Mouse (Mus musculus): ENCODE results near the gene Ncf2. TPM values are rescaled to one million over a fixed set of nuclear protein-coding genes. Genes with fewer than 3 reads are reported as not detected.

The Ncf2 gene
- total RNA-seq, 1 experiment from 2014 or later = 637 TPM

Other genes with a start within 250 kb of the Ncf2 start
- gene Apobec4, start 49.6 kb upstream of the Ncf2 start, total RNA-seq (2017) = not detected in 2 replicates
- 12.4 and 12.6 TPM in 2 replicates for gene Rgl1, start 33.8 kb upstream of the Ncf2 start, total RNA-seq (2017)
- gene Arpc5, start 33.7 kb upstream of the Ncf2 start, total RNA-seq (2017) = 356 and 382 TPM in 2 replicates
- gene Smg7, start 102.5 kb downstream of the Ncf2 start, total RNA-seq (2017) = 60.5 and 63.7 TPM in 2 replicates
- 0.12 TPM in 2 replicates for gene Nmnat2, start 154.8 kb downstream of the Ncf2 start, total RNA-seq (2017)

Measured in neutrophil, adult 5-6 weeks (primary cell).